Mouse (Mus musculus) small intestine, adult 2 months (tissue): ENCODE measurements at regions not wholly inside any gene's neighbourhood (a gene's known extent, or its start where the extent isn't known, plus 50 kb on each side); places are given as distances from the start of the nearest gene placed in this dataset.

Source experiments
- CTCF ChIP-seq: fragments of 200-500 bp; IDR thresholded peaks from 2 replicates; pipeline ENCODE4 v1.5.1; 2012; ENCODE audit warnings: low read depth, mild to moderate bottlenecking, control low read depth, inconsistent platforms, low read length, moderate library complexity, mixed read lengths; ENCODE audit not compliant: insufficient replicate concordance, insufficient read length; ENCODE audit errors: extremely low read depth
- POLR2A ChIP-seq: fragments of 200-500 bp; IDR thresholded peaks from 2 replicates; pipeline ENCODE4 v1.6.1; 2012; ENCODE audit warnings: low read depth, mild to moderate bottlenecking, control low read depth, inconsistent platforms, low read length, moderate library complexity

- TF ChIP-seq POLR2A (no peak), CTCF (no peak)
Measured at GRCm38 (mm10) chr1:61203612-61204011, 225.9 kb downstream of the Icos start.
